Mouse (Mus musculus) hindbrain, postnatal 0 days (tissue): ENCODE measurements at regions not wholly inside any gene's neighbourhood (a gene's known extent, or its start where the extent isn't known, plus 50 kb on each side); places are given as distances from the start of the nearest gene placed in this dataset.

ENCODE experiments used
- ATAC-seq: fragments of 200-750 bp; cut with Nextera tagmentation; 2 replicates; pipeline ENCODE4 v1.8.0; 2017; ENCODE audit warnings: mild to moderate bottlenecking, moderate TSS enrichment, moderate library complexity
- DNase-seq: peaks from one replicate; pipeline ENCODE4 v3.0.0-alpha.2; 2015; ENCODE audit warnings: low spot score
- H3K27ac ChIP-seq: fragments of 300-500 bp; sonication (generic); 2 replicates; pipeline ENCODE4 v1.5.1; 2014; ENCODE audit warnings: mild to moderate bottlenecking
- H3K27me3 ChIP-seq: fragments of 300-500 bp; sonication (generic); 2 replicates; pipeline ENCODE4 v1.6.1; 2014; ENCODE audit warnings: low read length, mixed read lengths; ENCODE audit not compliant: insufficient read depth
- H3K36me3 ChIP-seq: fragments of 300-500 bp; sonication (generic); 2 replicates; pipeline ENCODE4 v1.6.1; 2014; ENCODE audit warnings: low read length, mixed read lengths; ENCODE audit not compliant: insufficient read depth
- H3K4me1 ChIP-seq: fragments of 300-500 bp; sonication (generic); 2 replicates; pipeline ENCODE4 v1.6.1; 2014; ENCODE audit warnings: antibody characterized with exemption, low read length, mixed read lengths; ENCODE audit not compliant: insufficient read depth
- H3K4me2 ChIP-seq: fragments of 300-500 bp; sonication (generic); 2 replicates; pipeline ENCODE4 v1.6.1; 2014; ENCODE audit warnings: low read depth, mild to moderate bottlenecking, low read length, moderate library complexity, mixed read lengths
- H3K4me3 ChIP-seq: fragments of 300-500 bp; sonication (generic); 2 replicates; pipeline ENCODE4 v1.5.1; 2014; ENCODE audit warnings: low read length
- H3K9ac ChIP-seq: fragments of 300-500 bp; sonication (generic); replicated peaks from 2 replicates; pipeline ENCODE4 v1.6.1; 2014; ENCODE audit warnings: mild to moderate bottlenecking, low read length, moderate library complexity, mixed read lengths
- H3K9me3 ChIP-seq: fragments of 300-500 bp; sonication (generic); 2 replicates; pipeline ENCODE4 v1.6.1; 2016; ENCODE audit warnings: low read length, mixed read lengths
- CTCF ChIP-seq: IDR thresholded peaks from 2 replicates; pipeline ENCODE4 v1.5.1; 2016; ENCODE audit warnings: antibody characterized with exemption, control low read depth, low read depth
- WGBS: fragments of 180-500 bp; shearing (Covaris S2); extraction: QIAGEN DNeasy Blood & Tissue Kit; methylation state at CpG from one replicate; pipeline ENCODE4 v1.1.7; 2014; 5-methylcytosine and 5-hydroxymethylcytosine counted together

- H3K9ac ChIP-seq: no peak overlapping the region
- H3K4me1 ChIP-seq: no peaks in the 10 kb centered on the region
- no peaks in the 10 kb centered on the region for H3K27me3 ChIP-seq
- DNase-seq (peak; percentile 85), ATAC-seq (peak; percentile 88)
- H3K9me3 ChIP-seq: no peaks in the 10 kb centered on the region
- no peak overlapping the region for H3K4me3 ChIP-seq
- 10% methylated on average over 2 of the region's 2 CpGs for WGBS
- H3K27ac ChIP-seq: no peak overlapping the region
- no peaks in the 10 kb centered on the region for H3K36me3 ChIP-seq
- peak; percentile 80 for TF ChIP-seq CTCF
- H3K4me2 ChIP-seq: no peak overlapping the region
Observed at GRCm38 (mm10) chr4:68022891-68023303, 931.3 kb downstream of the Brinp1 start.

GRCm38 (mm10) chr4:68011371-68011770 lies 942.8 kb downstream of the Brinp1 start:
- TF ChIP-seq CTCF: no peak
- H3K4me2 ChIP-seq: no peak overlapping the region
- no peaks in the 10 kb centered on the region for H3K4me1 ChIP-seq
- H3K27ac ChIP-seq: no peak overlapping the region
- no peaks in the 10 kb centered on the region for H3K36me3 ChIP-seq
- no peaks in the 10 kb centered on the region for H3K9me3 ChIP-seq
- DNase-seq (no peak), ATAC-seq (no peak)
- no peak overlapping the region for H3K4me3 ChIP-seq
- no peaks in the 10 kb centered on the region for H3K27me3 ChIP-seq
- no peak overlapping the region for H3K9ac ChIP-seq
- 61% methylated on average over 2 of the region's 2 CpGs for WGBS

GRCm38 (mm10) chr4:67994796-67995283 lies 959.4 kb downstream of the Brinp1 start:
- Histone ChIP-seq H3K9me3 (no peaks in the 10 kb centered on the region), H3K4me3 (no peak overlapping the region), H3K27me3 (no peaks in the 10 kb centered on the region), H3K36me3 (no peaks in the 10 kb centered on the region), H3K4me1 (no peaks in the 10 kb centered on the region), H3K9ac (no peak overlapping the region), H3K4me2 (no peak overlapping the region), H3K27ac (no peak overlapping the region)
- TF ChIP-seq CTCF: no peak
- 90% methylated on average over 7 of the region's 7 CpGs for WGBS
- no peak for DNase-seq
- ATAC-seq: no peak

GRCm38 (mm10) chr4:67963456-67963855 lies 990.7 kb downstream of the Brinp1 start:
- ATAC-seq: no peak
- no peaks in the 10 kb centered on the region for H3K9me3 ChIP-seq
- no peaks in the 10 kb centered on the region for H3K4me1 ChIP-seq
- H3K9ac ChIP-seq: no peak overlapping the region
- TF ChIP-seq CTCF: no peak
- DNase-seq: no peak
- no peaks in the 10 kb centered on the region for H3K36me3 ChIP-seq
- H3K27me3 ChIP-seq: no peaks in the 10 kb centered on the region
- no peak overlapping the region for H3K4me2 ChIP-seq
- no peak overlapping the region for H3K4me3 ChIP-seq
- no peak overlapping the region for H3K27ac ChIP-seq
- 88% methylated on average over 1 of the region's 1 CpGs for WGBS

- no peaks in the 10 kb centered on the region for H3K4me1 ChIP-seq
- no peak overlapping the region for H3K4me2 ChIP-seq
- H3K27ac ChIP-seq: no peak overlapping the region
- no peak for DNase-seq
- H3K4me3 ChIP-seq: no peak overlapping the region
- H3K36me3 ChIP-seq: no peaks in the 10 kb centered on the region
- no peak overlapping the region for H3K9ac ChIP-seq
- ATAC-seq: no peak
- no peaks in the 10 kb centered on the region for H3K27me3 ChIP-seq
- no peak for TF ChIP-seq CTCF
- H3K9me3 ChIP-seq: no peaks in the 10 kb centered on the region
Observed at GRCm38 (mm10) chr4:67948000-67948399, 1006.2 kb downstream of the Brinp1 start.

- ATAC-seq (no peak), DNase-seq (no peak)
- no peak overlapping the region for H3K9ac ChIP-seq
- no peak overlapping the region for H3K4me2 ChIP-seq
- no peak overlapping the region for H3K27ac ChIP-seq
- H3K4me1 ChIP-seq: no peaks in the 10 kb centered on the region
- H3K36me3 ChIP-seq: no peaks in the 10 kb centered on the region
- H3K27me3 ChIP-seq: no peaks in the 10 kb centered on the region
- no peaks in the 10 kb centered on the region for H3K9me3 ChIP-seq
- 77% methylated on average over 2 of the region's 2 CpGs for WGBS
- TF ChIP-seq CTCF: no peak
- H3K4me3 ChIP-seq: no peak overlapping the region
Observed at GRCm38 (mm10) chr4:67932481-67932880, 1021.7 kb downstream of the Brinp1 start.

GRCm38 (mm10) chr4:67899109-67899508 lies 1055.1 kb downstream of the Brinp1 start:
- Histone ChIP-seq H3K4me1 (no peaks in the 10 kb centered on the region), H3K27ac (no peak overlapping the region), H3K9me3 (no peaks in the 10 kb centered on the region), H3K27me3 (no peaks in the 10 kb centered on the region), H3K4me2 (no peak overlapping the region), H3K9ac (no peak overlapping the region), H3K36me3 (no peaks in the 10 kb centered on the region), H3K4me3 (no peak overlapping the region)
- ATAC-seq (no peak), DNase-seq (no peak)
- 78% methylated on average over 1 of the region's 1 CpGs for WGBS
- no peak for TF ChIP-seq CTCF
